Mouse (Mus musculus): ENCODE results near the gene Adrm1. TPM values are rescaled to one million over a fixed set of nuclear protein-coding genes. Genes with fewer than 3 reads are reported as not detected.

Gene Adrm1
- polyA plus RNA-seq (2012; rRNA removed): 88.2 and 124 TPM in 2 replicates

- peaks cover 10% of the 10 kb centered on the region for H3K36me3 ChIP-seq (ENCODE audit: control insufficient read depth, insufficient read depth, low read length)
- H3K4me3 ChIP-seq (ENCODE audit: extremely low read depth, insufficient read depth, insufficient read length): peak within 1 kb of the TSS; percentile 86
- TF ChIP-seq CTCF (IDR thresholded peaks at IDR 0.05; ENCODE audit: extremely low read depth, insufficient read depth, insufficient read length, insufficient replicate concordance) (peak; percentile 96), POLR2A (IDR thresholded peaks at IDR 0.05; ENCODE audit: low read depth, low read length) (no peak)
- peak within 1 kb of the TSS; percentile 85 for H3K27ac ChIP-seq (ENCODE audit: insufficient read depth, low read length)
- H3K4me1 ChIP-seq (ENCODE audit: control insufficient read depth, insufficient read depth, insufficient read length): peaks cover 11% of the 10 kb centered on the region; the same call in 1 of the 2 replicates
- DNase-seq (ENCODE audit: low read depth in 1 of 2, low spot score in 2 of 2): peak; percentile 92 to 95
- 6% methylated on average over 41 of the region's 41 CpGs for WGBS
- no peaks in the 10 kb centered on the region for H3K27me3 ChIP-seq (ENCODE audit: control insufficient read depth, insufficient read depth, low read length)
Observed at GRCm38 (mm10) chr2:180170806-180171521, at the start of gene Adrm1. Gene Adrm1, plus strand, starts transcription at chr2:180171485.

GRCm38 (mm10) chr2:180124192-180124591 is 47.1 kb upstream of the Adrm1 start:
- H3K4me1 ChIP-seq (ENCODE audit: control insufficient read depth, insufficient read depth, insufficient read length): peaks cover 8% of the 10 kb centered on the region
- TF ChIP-seq POLR2A (IDR thresholded peaks at IDR 0.05; ENCODE audit: low read depth, low read length): no peak
- TF ChIP-seq CTCF (IDR thresholded peaks at IDR 0.05; ENCODE audit: extremely low read depth, insufficient read depth, insufficient read length, insufficient replicate concordance): no peak

GRCm38 (mm10) chr2:180126195-180126594 is 45.1 kb upstream of the Adrm1 start:
- Histone ChIP-seq H3K4me3 (ENCODE audit: extremely low read depth, insufficient read depth, insufficient read length) (no peak overlapping the region), H3K4me1 (ENCODE audit: control insufficient read depth, insufficient read depth, insufficient read length) (peaks cover 8% of the 10 kb centered on the region), H3K36me3 (ENCODE audit: control insufficient read depth, insufficient read depth, low read length) (0 out of 2 replicates have a peak, but pooled peaks cover 3% of the 10 kb centered on the region), H3K27me3 (ENCODE audit: control insufficient read depth, insufficient read depth, low read length) (no peaks in the 10 kb centered on the region), H3K27ac (ENCODE audit: insufficient read depth, low read length) (no peak overlapping the region)
- no peak for DNase-seq (ENCODE audit: low read depth in 1 of 2, low spot score in 2 of 2)
- WGBS: 20% methylated on average over 4 of the region's 4 CpGs
- TF ChIP-seq CTCF (IDR thresholded peaks at IDR 0.05; ENCODE audit: extremely low read depth, insufficient read depth, insufficient read length, insufficient replicate concordance) (no peak), POLR2A (IDR thresholded peaks at IDR 0.05; ENCODE audit: low read depth, low read length) (no peak)

More at GRCm38 (mm10) chr2:180124192-180124591, 47.1 kb upstream of the Adrm1 start:
- Histone ChIP-seq H3K4me3 (ENCODE audit: extremely low read depth, insufficient read depth, insufficient read length) (no peak overlapping the region), H3K36me3 (ENCODE audit: control insufficient read depth, insufficient read depth, low read length) (0 out of 2 replicates have a peak, but pooled peaks cover 3% of the 10 kb centered on the region), H3K27ac (ENCODE audit: insufficient read depth, low read length) (no peak overlapping the region), H3K27me3 (ENCODE audit: control insufficient read depth, insufficient read depth, low read length) (no peaks in the 10 kb centered on the region)
- 88% methylated on average over 2 of the region's 2 CpGs for WGBS
- DNase-seq (ENCODE audit: low read depth in 1 of 2, low spot score in 2 of 2): no peak

GRCm38 (mm10) chr2:180127675-180128074 is 43.6 kb upstream of the Adrm1 start:
- Histone ChIP-seq H3K27me3 (ENCODE audit: control insufficient read depth, insufficient read depth, low read length) (no peaks in the 10 kb centered on the region), H3K4me3 (ENCODE audit: extremely low read depth, insufficient read depth, insufficient read length) (no peak overlapping the region), H3K4me1 (ENCODE audit: control insufficient read depth, insufficient read depth, insufficient read length) (peaks cover 8% of the 10 kb centered on the region), H3K27ac (ENCODE audit: insufficient read depth, low read length) (no peak overlapping the region), H3K36me3 (ENCODE audit: control insufficient read depth, insufficient read depth, low read length) (0 out of 2 replicates have a peak, but pooled peaks cover 3% of the 10 kb centered on the region)
- 24% methylated on average over 1 of the region's 1 CpGs for WGBS
- TF ChIP-seq POLR2A (IDR thresholded peaks at IDR 0.05; ENCODE audit: low read depth, low read length) (no peak), CTCF (IDR thresholded peaks at IDR 0.05; ENCODE audit: extremely low read depth, insufficient read depth, insufficient read length, insufficient replicate concordance) (no peak)
- DNase-seq (ENCODE audit: low read depth in 1 of 2, low spot score in 2 of 2): no peak

DNA sequence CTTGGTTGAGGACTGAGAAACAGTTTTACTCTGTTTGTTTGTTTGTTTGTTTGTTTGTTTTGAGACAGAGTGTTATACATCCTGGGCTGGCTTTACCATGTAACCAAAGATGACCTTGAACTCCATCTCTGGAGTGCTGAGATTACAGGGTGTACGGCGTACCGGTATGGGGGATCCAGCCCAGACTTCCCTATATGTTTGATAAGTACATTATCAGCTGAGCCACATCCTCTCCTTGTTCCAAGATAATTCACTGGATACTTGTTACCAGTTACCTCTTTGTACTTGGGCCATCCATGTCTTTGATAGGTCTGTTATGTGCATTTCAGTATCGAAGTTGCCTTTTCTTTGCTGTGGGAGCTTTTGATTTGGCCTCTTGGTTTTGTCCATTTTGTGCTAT is 38.1 kb upstream of the Adrm1 start:
- H3K27me3 ChIP-seq (ENCODE audit: control insufficient read depth, insufficient read depth, low read length): no peaks in the 10 kb centered on the region
- no peak overlapping the region for H3K27ac ChIP-seq (ENCODE audit: insufficient read depth, low read length)
- TF ChIP-seq POLR2A (IDR thresholded peaks at IDR 0.05; ENCODE audit: low read depth, low read length) (no peak), CTCF (IDR thresholded peaks at IDR 0.05; ENCODE audit: extremely low read depth, insufficient read depth, insufficient read length, insufficient replicate concordance) (no peak)
- no peak for DNase-seq (ENCODE audit: low read depth in 1 of 2, low spot score in 2 of 2)
- H3K4me3 ChIP-seq (ENCODE audit: extremely low read depth, insufficient read depth, insufficient read length): no peak overlapping the region
- WGBS: 87% methylated on average over 4 of the region's 4 CpGs
- peaks cover 4% of the 10 kb centered on the region; the same call in 1 of the 2 replicates for H3K36me3 ChIP-seq (ENCODE audit: control insufficient read depth, insufficient read depth, low read length)
- no peaks in the 10 kb centered on the region for H3K4me1 ChIP-seq (ENCODE audit: control insufficient read depth, insufficient read depth, insufficient read length)

GRCm38 (mm10) chr2:180133911-180134310 is 37.4 kb upstream of the Adrm1 start:
- no peak for DNase-seq (ENCODE audit: low read depth in 1 of 2, low spot score in 2 of 2)
- TF ChIP-seq POLR2A (IDR thresholded peaks at IDR 0.05; ENCODE audit: low read depth, low read length): no peak
- TF ChIP-seq CTCF (IDR thresholded peaks at IDR 0.05; ENCODE audit: extremely low read depth, insufficient read depth, insufficient read length, insufficient replicate concordance): no peak
- Histone ChIP-seq H3K4me1 (ENCODE audit: control insufficient read depth, insufficient read depth, insufficient read length) (no peaks in the 10 kb centered on the region), H3K27ac (ENCODE audit: insufficient read depth, low read length) (no peak overlapping the region), H3K27me3 (ENCODE audit: control insufficient read depth, insufficient read depth, low read length) (no peaks in the 10 kb centered on the region), H3K4me3 (ENCODE audit: extremely low read depth, insufficient read depth, insufficient read length) (no peak overlapping the region), H3K36me3 (ENCODE audit: control insufficient read depth, insufficient read depth, low read length) (peaks cover 9% of the 10 kb centered on the region; the same call in 1 of the 2 replicates)
- WGBS: 87% methylated on average over 3 of the region's 3 CpGs

DNA sequence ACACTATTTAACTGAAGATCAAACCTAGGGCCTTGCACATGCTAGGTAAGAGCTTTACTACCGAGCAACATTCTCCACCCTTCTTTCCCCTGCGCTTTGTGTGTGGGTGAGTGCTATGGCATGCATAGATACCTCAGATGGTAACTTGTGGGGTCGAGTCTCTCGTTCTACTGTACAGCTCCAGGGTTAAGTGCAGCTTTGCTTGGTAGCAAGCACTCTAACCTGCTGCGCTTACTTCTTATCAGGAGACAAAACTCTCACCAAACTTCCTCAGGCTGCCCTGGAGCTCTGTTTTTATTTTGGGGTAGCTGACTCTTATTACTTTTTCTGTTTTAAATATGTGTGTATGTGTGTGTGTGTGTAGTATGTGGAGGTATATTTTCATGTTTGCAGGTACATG is 35.9 kb upstream of the Adrm1 start:
- Histone ChIP-seq H3K36me3 (ENCODE audit: control insufficient read depth, insufficient read depth, low read length) (peaks cover 16% of the 10 kb centered on the region), H3K27me3 (ENCODE audit: control insufficient read depth, insufficient read depth, low read length) (no peaks in the 10 kb centered on the region), H3K4me1 (ENCODE audit: control insufficient read depth, insufficient read depth, insufficient read length) (no peaks in the 10 kb centered on the region), H3K27ac (ENCODE audit: insufficient read depth, low read length) (no peak overlapping the region), H3K4me3 (ENCODE audit: extremely low read depth, insufficient read depth, insufficient read length) (no peak overlapping the region)
- DNase-seq (ENCODE audit: low read depth in 1 of 2, low spot score in 2 of 2): no peak
- 71% methylated on average over 5 of the region's 5 CpGs for WGBS
- TF ChIP-seq POLR2A (IDR thresholded peaks at IDR 0.05; ENCODE audit: low read depth, low read length) (no peak), CTCF (IDR thresholded peaks at IDR 0.05; ENCODE audit: extremely low read depth, insufficient read depth, insufficient read length, insufficient replicate concordance) (no peak)
